Mouse (Mus musculus): ENCODE measurements around the gene Lamb1.

The Lamb1 gene

GRCm38 (mm10) chr12:31283617-31284136 lies 18.6 kb downstream of the Lamb1 start:
- no peak for DNase-seq (ENCODE audit: low read depth, low spot score)

GRCm38 (mm10) chr12:31289046-31289445 lies 24.0 kb downstream of the Lamb1 start:
- no peak for DNase-seq (ENCODE audit: low read depth, low spot score)

DNA sequence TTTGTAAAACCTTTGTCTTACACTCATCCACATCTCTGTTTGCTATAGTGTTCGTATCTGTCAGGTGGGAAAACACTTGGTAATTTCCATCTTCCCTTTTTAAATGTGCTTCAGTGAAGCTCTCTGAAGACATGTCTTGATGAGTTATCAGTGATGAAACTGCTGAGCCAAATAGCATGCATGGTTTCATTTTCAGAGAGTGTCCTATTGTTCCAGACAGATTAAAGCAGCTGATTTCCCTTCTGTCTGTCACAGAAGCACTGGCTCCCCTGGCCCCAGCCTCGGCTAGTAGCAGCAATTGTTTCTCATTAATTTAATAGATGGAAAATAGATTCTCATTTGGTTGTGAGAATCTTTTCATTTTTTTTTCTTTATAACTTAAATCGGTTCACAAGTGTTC lies 25.9 kb downstream of the Lamb1 start:
- no peak for DNase-seq (ENCODE audit: low read depth, low spot score)

DNA sequence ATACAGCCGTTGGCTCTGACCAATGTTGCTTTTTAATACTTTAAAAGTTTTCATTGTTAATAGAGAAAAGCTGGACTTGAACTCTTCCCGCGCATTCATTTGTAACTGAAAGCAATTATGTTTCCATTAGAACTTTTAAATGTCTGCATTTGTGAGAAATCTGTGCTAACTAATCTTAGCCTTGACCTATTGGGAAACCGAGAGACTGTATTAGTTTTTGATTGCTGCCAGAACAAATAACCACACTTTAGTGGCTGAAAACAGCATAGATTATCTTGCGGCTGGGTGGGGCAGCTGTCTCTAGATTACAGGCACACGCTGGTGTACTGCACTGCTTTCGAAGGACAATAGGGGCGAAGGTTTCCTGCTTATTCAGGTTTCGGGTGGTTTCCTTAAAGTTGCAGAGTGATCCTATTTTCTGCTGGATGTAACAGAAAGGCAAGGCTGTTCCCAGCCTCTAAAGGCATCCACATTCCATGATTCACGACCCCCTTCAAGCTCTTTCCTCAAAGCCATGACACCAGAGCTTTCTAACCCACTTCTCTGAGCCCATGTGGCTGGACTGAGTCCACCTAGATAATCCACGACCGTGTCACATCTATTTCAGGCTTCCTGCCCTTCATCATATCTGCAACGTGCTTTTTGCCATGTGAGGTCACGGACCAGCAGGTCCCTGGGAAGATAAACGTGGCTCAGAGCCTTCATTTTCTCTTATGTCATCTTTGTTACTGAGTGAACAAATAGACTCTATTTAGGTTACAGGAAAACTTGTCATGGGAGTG lies 28.5 kb downstream of the Lamb1 start:
- DNase-seq (ENCODE audit: low read depth, low spot score), result no peak

- no peak for DNase-seq (ENCODE audit: low read depth, low spot score)
Observed at GRCm38 (mm10) chr12:31294526-31294925, 29.5 kb downstream of the Lamb1 start.

GRCm38 (mm10) chr12:31294996-31295395 lies 30.0 kb downstream of the Lamb1 start:
- DNase-seq (ENCODE audit: low read depth, low spot score), result no peak

- no peak for DNase-seq (ENCODE audit: low read depth, low spot score)
Observed at GRCm38 (mm10) chr12:31295505-31295904, 30.5 kb downstream of the Lamb1 start.

GRCm38 (mm10) chr12:31296097-31296496 lies 31.1 kb downstream of the Lamb1 start:
- no peak for DNase-seq (ENCODE audit: low read depth, low spot score)

- no peak for DNase-seq (ENCODE audit: low read depth, low spot score)
Observed at GRCm38 (mm10) chr12:31298122-31298521, 33.1 kb downstream of the Lamb1 start.

DNA sequence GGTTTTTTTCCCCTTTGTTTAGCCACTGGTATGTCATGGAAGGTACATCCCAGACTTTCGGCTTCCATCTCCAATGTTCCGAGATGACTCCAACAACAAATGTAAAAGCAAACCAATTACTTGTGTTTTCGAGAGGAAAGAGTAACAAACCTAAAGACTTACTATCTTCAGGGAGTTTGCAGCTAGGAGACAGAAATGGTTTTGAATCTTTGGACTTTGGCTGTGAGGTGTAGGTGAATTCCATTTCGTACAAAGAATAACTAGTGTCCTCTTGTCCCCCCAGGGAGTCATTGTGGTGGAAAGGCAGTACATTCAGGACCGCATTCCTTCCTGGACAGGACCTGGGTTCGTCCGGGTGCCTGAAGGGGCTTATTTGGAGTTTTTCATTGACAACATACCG lies 33.5 kb downstream of the Lamb1 start:
- DNase-seq (ENCODE audit: low read depth, low spot score), result no peak

DNA sequence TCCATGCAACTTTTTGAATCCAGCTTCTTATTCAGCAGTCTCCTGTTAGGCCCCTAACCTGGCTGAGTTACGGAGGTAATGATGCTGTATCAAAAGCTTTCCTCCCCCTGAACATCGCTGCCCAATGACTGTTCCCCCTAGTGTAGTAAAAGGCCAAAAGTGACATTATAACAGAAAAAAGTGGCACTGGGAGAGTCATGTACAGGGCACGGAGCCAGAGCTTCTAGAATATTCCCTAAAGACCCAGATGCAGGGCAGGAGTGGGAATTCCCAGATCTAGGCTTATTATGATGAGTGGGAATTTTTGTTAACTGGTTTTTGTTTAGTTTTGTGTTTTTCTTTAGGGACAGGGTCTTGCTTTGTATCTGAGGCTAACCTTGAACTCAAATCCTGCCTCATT lies 34.1 kb downstream of the Lamb1 start:
- DNase-seq (ENCODE audit: low read depth, low spot score), result no peak

- DNase-seq (ENCODE audit: low read depth, low spot score), result no peak
Observed at GRCm38 (mm10) chr12:31299676-31300197, 34.7 kb downstream of the Lamb1 start.

DNA sequence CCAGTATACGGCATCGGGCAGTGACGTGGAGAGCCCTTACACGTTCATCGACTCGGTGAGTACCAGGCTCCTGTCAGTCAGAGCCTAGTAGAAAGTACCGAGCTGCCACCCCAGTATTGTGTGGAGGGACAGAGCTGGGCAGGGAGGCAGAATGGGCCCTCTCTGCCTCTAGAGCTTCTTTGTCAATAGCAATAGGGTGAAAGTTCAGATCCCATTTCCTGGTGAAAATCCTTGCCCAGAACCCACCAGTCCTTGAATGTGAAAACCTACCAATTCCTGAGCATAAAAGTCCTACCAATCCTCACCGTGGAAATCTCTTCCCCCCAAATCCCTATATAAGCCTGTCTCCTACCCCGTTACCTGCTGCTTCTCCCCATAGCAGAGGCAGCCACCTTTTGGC lies 35.2 kb downstream of the Lamb1 start:
- no peak for DNase-seq (ENCODE audit: low read depth, low spot score)

- DNase-seq (ENCODE audit: low read depth, low spot score), result no peak
Observed at GRCm38 (mm10) chr12:31302266-31302665, 37.2 kb downstream of the Lamb1 start.

GRCm38 (mm10) chr12:31302766-31303511 lies 37.9 kb downstream of the Lamb1 start:
- DNase-seq (ENCODE audit: low read depth, low spot score), result no peak

DNA sequence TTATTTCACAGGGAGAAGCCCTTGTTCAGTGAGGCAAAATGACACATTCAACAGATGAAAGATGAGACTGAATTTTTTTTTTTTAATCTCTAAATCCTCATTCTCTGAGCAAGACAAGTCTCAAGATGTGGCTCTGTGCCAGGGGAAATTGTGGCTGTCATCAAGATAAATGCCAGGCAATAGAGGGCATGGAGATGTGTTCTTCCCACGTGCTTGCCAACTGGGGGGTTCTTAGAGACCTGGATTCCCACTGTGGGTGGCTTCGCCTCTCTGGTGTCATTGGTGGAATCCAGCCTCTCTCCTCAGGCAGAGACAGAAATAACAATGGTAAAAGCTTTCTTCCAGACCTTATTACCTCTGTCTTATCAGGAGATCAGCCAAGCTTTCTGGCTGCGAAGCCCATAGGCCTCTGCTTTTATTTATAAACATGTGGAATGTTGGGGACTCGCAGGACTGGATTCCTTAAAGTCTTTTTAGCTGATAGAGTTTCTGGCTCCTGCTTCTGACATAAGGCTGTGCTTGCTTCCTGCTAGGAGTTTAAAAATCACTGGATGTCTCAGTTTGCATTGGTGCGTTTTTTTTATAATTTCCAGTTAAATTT lies 41.1 kb downstream of the Lamb1 start:
- no peak for DNase-seq (ENCODE audit: low read depth, low spot score)

- no peak for DNase-seq (ENCODE audit: low read depth, low spot score)
Observed at GRCm38 (mm10) chr12:31307011-31307410, 42.0 kb downstream of the Lamb1 start.

- no peak for DNase-seq (ENCODE audit: low read depth, low spot score)
Observed at GRCm38 (mm10) chr12:31307756-31308155, 42.7 kb downstream of the Lamb1 start.

DNA sequence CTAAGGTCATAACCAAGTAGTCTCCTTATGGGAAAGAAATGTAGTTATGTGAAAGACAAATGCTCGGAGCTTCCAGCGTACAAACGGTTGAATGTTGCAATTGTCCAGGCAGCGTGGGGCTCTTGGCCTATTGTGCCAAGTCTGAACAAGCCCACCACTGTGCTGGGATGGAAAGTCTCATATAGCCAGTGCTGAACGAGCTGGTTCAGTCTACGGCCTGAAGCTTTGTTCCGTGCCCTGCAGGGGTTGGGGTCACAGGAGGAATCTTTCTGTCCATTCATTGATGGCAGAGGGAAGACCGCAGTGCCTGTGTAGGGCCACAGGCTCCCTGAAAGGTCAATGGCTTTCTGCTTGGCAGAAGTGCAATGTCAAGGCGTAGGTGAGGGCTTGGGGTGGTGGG lies 45.7 kb downstream of the Lamb1 start:
- DNase-seq (ENCODE audit: low read depth, low spot score), result no peak

DNA sequence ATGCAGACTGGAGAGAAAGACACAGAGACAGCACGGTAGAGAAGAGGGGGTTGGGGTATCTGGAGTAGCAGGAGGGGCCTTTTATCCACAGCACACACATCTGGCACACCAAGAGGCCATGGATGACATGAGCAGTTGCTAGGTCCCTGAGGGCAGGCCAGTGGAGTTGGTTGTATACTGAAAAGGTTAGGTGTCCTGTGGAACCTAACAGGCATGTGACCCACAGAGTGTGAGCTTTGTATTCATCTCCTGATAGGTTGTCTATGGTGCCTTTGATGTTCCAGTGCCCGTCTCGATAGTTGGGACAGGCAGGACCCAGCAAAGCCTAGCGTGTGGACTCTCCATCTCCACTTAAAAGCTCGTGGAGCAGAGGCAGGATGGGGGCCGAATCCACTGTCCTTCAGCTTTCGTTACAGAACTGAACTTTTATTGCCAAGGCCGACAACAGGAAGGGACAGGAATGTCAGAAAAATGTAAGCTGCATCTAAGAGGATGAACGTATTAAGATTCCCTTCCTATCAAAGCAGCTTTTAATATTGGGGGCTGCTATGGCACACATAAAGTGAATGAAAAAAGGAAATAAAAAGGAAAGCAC lies 46.7 kb downstream of the Lamb1 start:
- no peak for DNase-seq (ENCODE audit: low read depth, low spot score)

DNA sequence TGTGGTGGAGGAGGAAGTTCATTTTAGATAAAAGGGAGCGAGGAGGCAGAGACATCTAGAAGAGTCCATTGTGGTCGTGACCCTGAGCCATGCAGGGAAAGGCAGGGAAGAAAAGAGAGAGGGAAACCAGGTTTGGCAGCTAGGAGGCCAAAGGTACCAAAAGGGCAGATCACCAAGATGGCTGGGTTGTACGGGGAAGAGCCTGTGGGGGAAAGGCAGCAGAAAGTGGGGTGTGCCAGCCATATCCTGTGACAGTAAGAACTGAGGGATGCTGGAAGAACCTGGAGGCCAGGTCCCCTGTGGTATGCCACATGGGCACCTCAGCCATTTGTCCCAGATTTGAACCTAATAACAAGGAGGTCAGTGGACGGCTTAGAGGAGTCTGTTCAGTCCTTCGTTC lies 47.2 kb downstream of the Lamb1 start:
- no peak for DNase-seq (ENCODE audit: low read depth, low spot score)

- no peak for DNase-seq (ENCODE audit: low read depth, low spot score)
Observed at GRCm38 (mm10) chr12:31313136-31313535, 48.1 kb downstream of the Lamb1 start.

Measured in CD4-positive helper T cell, adult 2 months (primary cell).